Mouse (Mus musculus) G1E-ER4 (cell line): ENCODE results near the gene Mon1b. TPM values are rescaled to one million over a fixed set of nuclear protein-coding genes. Genes with fewer than 3 reads are reported as not detected.

Source experiments
- GATA1 ChIP-seq: IDR thresholded peaks from one replicate; pipeline ENCODE4 v1.8.0; 2012; ENCODE audit warnings: low read length, inconsistent platforms
- polyA plus RNA-seq: library from polyadenylated mRNA; stranded (reverse); fragments of >175 nt; gene quantifications from 2 replicates; pipeline ENCODE4 v1.2.3, GENCODE M21; 2012

The Mon1b gene
- 13.1 and 15.0 TPM in 2 replicates for polyA plus RNA-seq

- no peak for TF ChIP-seq GATA1
Measured at GRCm38 (mm10) chr8:113634670-113635591, at the start of gene Mon1b. Mon1b (plus strand) TSS chr8:113635587.

GRCm38 (mm10) chr8:113598401-113598800 lies 37.0 kb upstream of the Mon1b start:
- TF ChIP-seq GATA1: no peak

GRCm38 (mm10) chr8:113632634-113633033 lies 2.8 kb upstream of the Mon1b start:
- TF ChIP-seq GATA1: no peak

- no peak for TF ChIP-seq GATA1
Measured at GRCm38 (mm10) chr8:113634161-113634560, 1.2 kb upstream of the Mon1b start.

GRCm38 (mm10) chr8:113635592-113636279 lies 349 bp downstream of the Mon1b start:
- no peak for TF ChIP-seq GATA1

- TF ChIP-seq GATA1: no peak
Measured at GRCm38 (mm10) chr8:113636280-113636628, 867 bp downstream of the Mon1b start.

GRCm38 (mm10) chr8:113640357-113640756 lies 5.0 kb downstream of the Mon1b start:
- TF ChIP-seq GATA1: no peak

GRCm38 (mm10) chr8:113642926-113643325 lies 7.5 kb downstream of the Mon1b start, which contains the start of gene Syce1l:
Syce1l (plus strand) TSS chr8:113643213.
- no peak for TF ChIP-seq GATA1

- no peak for TF ChIP-seq GATA1
Measured at GRCm38 (mm10) chr8:113643479-113644210, 8.3 kb downstream of the Mon1b start.

GRCm38 (mm10) chr8:113645220-113645619 lies 9.8 kb downstream of the Mon1b start:
- TF ChIP-seq GATA1: no peak

GRCm38 (mm10) chr8:113652450-113652849 lies 17.1 kb downstream of the Mon1b start:
- no peak for TF ChIP-seq GATA1

GRCm38 (mm10) chr8:113653151-113653550 lies 17.8 kb downstream of the Mon1b start:
- TF ChIP-seq GATA1: no peak

GRCm38 (mm10) chr8:113656154-113656553 lies 20.8 kb downstream of the Mon1b start:
- TF ChIP-seq GATA1: no peak

- TF ChIP-seq GATA1: no peak
Measured at GRCm38 (mm10) chr8:113656681-113657298, 21.4 kb downstream of the Mon1b start.

GRCm38 (mm10) chr8:113660128-113660527 lies 24.7 kb downstream of the Mon1b start:
- TF ChIP-seq GATA1: no peak
